Mouse (Mus musculus) forebrain, embryonic 15.5 days (tissue): Measurements from ENCODE around the gene Pou4f2. TPM values are rescaled to one million over a fixed set of nuclear protein-coding genes. Genes with fewer than 3 reads are reported as not detected.

Source experiments
- polyA plus RNA-seq: library from polyadenylated mRNA; unstranded; fragments of >200 nt; fragmentation: Nextera tagmentation; extraction: Ambion mirVana; gene quantifications from 2 replicates; pipeline ENCODE4 v1.2.1, GENCODE M21; 2015

The Pou4f2 gene
- polyA plus RNA-seq, 1 experiment from 2014 or later: 0.09 TPM

Other genes with a start within 250 kb of the Pou4f2 start
- gene Ttc29, start 223.3 kb downstream of the Pou4f2 start, polyA plus RNA-seq: 0.70 and 1.9 TPM in 2 replicates
- gene Rbmxl1, start 72.3 kb upstream of the Pou4f2 start, polyA plus RNA-seq: 242 and 250 TPM in 2 replicates
- 8.9 and 10.7 TPM in 2 replicates for gene Slc10a7, start 72.7 kb upstream of the Pou4f2 start, polyA plus RNA-seq